Mouse (Mus musculus): ENCODE measurements around the gene Sdhb.

Sdhb gene

DNA sequence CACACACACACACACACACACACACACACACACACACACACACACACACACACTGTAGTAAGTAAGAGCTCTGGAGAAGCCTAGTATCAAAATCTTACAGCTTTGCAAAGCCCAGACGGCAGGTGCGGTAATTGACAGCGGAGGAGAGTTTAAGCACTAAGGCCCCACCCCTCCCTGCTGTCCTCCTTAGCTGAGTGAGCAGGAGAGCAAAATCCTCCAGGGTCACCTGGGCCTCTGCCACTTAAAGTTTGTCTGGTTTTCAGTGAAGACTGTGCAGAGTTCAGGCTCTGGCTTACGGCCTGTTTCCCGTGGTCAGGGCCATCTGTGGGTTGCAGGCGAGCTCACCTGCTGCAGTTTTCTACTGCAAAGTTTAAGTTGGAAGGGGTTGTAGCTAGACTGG is 12.5 kb upstream of the Sdhb start:
- DNase-seq = peak; percentile 77 to 80

- no peak for DNase-seq
These were observed 12.0 kb upstream of the Sdhb start for GRCm38 (mm10) chr4:140949052-140949451.

GRCm38 (mm10) chr4:140949616-140950015 is 11.4 kb upstream of the Sdhb start:
- DNase-seq = no peak

GRCm38 (mm10) chr4:140950574-140950973 is 10.4 kb upstream of the Sdhb start:
- DNase-seq = no peak

- DNase-seq = no peak
These were observed 9.0 kb upstream of the Sdhb start for GRCm38 (mm10) chr4:140951861-140952641.

- DNase-seq = no peak
These were observed 3.8 kb upstream of the Sdhb start for GRCm38 (mm10) chr4:140957131-140957702.

- DNase-seq = peak in 1 of 2 experiments; percentile 72
These were observed 3.3 kb upstream of the Sdhb start for GRCm38 (mm10) chr4:140957725-140958124.

DNA sequence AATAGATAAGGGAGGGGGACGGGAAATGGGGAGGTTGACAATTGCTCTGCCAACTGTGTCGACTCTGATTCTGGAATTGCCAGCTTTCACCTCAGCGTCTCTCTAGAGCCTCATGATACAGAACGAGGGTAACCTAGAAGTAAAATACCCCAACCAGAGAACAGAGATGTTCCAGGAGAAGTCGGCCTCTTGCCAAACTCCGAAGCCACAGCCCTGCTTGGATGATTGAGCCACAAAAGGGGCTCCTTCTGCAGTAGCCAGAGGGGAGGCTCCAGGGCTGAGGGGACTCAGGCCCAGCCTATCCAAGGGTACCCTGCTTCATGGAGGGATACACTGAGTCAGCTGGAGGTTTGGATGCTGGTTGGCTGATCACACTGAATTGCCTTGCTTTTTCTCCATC is 2.7 kb upstream of the Sdhb start:
- DNase-seq = no peak

GRCm38 (mm10) chr4:140959128-140959679 is 1.8 kb upstream of the Sdhb start:
- DNase-seq = no peak

GRCm38 (mm10) chr4:140959715-140960479 is 1.1 kb upstream of the Sdhb start:
- no peak for DNase-seq

DNA sequence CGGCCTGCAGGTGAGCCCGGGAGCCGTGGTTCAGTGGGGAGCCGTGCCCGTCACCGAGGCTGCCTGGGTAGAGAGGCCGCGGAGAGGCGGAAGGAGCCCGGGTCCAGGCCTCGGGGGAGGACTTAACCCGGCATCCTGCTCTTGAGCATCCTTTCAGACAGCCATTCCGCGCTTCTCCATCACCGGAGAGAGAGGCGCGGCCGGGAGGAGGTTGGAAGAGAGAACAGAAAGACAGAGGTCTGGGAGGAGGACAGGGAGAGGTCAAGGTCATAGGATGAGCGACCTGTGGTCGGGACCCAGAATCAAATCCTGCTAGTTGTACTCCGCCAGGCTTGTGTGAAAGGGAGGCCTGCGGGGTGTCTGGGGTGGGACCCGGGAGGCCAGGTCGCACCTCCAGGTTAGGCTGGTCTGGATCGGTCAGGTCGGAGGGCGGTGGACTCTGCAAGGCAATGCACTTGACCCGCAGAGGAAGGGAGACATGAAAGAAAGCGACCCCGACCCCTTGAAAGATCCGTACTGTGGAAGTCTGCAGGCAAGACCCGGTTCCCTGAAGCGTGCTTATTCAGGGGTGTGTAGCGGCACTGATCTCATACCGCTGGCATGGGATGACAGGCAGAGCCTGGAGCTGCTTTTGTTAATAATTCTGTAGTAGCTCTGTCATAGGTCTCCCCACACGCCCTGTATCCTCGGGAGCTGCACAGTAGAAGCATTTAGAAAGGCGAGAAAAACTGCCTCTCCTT is 634 bp downstream of the Sdhb start:
- DNase-seq = no peak

GRCm38 (mm10) chr4:140962207-140962909 is 1.4 kb downstream of the Sdhb start:
- peak in 1 of 2 experiments; percentile 30 for DNase-seq

DNA sequence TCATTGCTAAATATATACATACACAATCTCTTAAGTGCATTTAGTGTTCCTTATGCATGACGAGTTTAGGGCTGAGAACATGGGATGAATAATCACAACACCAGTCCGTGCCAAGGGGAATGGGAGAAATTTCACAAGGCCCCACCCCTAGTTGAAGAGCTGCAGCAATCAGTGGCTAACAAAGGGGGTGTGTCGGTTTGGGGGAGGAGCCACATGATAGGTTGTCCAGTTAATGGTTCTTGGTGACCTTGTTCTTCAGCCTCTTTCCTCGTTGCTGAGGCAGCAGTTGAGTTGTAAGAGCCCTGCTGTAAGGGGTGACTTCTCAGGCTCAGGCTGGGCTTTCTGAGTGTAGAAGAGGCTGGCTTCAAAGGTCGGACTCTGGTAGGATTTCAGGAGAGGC is 1.9 kb downstream of the Sdhb start:
- peak; percentile 95 to 97 for DNase-seq

GRCm38 (mm10) chr4:140963941-140964597 is 3.1 kb downstream of the Sdhb start:
- DNase-seq = no peak

GRCm38 (mm10) chr4:140964620-140965019 is 3.6 kb downstream of the Sdhb start:
- DNase-seq = peak; percentile 69 to 81

- no peak for DNase-seq
These were observed 6.6 kb downstream of the Sdhb start for GRCm38 (mm10) chr4:140967386-140968159.

GRCm38 (mm10) chr4:140971691-140972090 is 10.7 kb downstream of the Sdhb start:
- DNase-seq = no peak

GRCm38 (mm10) chr4:140974408-140974807 is 13.4 kb downstream of the Sdhb start:
- DNase-seq = no peak

DNA sequence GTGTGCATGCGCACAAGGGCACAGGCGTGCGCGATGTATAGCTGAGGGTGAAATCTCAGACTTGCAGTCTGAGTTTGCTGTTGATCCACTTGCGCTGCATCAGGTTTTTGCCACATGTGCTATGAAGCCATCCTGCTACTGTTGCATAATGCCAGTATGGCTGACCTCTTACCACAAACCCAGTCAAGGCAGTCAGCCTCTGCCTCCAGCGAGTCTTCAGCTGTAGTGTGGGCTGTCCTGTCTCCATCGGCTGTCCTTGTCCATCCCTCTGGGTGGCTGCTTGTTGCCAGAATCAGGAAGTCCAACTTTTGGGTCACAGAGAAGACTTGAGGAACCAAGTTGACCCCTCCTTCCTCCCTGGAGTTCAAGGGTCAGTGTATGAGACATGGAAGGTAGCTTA is 14.4 kb downstream of the Sdhb start:
- DNase-seq = no peak

- no peak for DNase-seq
These were observed 16.3 kb downstream of the Sdhb start for GRCm38 (mm10) chr4:140977278-140977677.
